Mouse (Mus musculus) spleen, postnatal 36 days (tissue): ENCODE measurements around the gene Nr5a1.
A peak's percentile ranks its signal among the peaks of the same experiment; 100 is the strongest.

Experiments
- DNase-seq, 2 experiments: peaks; one replicate each; pipeline ENCODE4 v3.0.0; 2022; ENCODE audit warnings: low spot score in 2 of 2, mixed read lengths in 1 of 2

Gene Nr5a1

GRCm38 (mm10) chr2:38714324-38714723 lies at the start of gene Nr5a1:
Gene Nr5a1 (minus strand): TSS chr2:38714542.
- DNase-seq: no peak

- DNase-seq: no peak
Measured at GRCm38 (mm10) chr2:38739847-38740246, 25.5 kb upstream of the Nr5a1 start.

DNA sequence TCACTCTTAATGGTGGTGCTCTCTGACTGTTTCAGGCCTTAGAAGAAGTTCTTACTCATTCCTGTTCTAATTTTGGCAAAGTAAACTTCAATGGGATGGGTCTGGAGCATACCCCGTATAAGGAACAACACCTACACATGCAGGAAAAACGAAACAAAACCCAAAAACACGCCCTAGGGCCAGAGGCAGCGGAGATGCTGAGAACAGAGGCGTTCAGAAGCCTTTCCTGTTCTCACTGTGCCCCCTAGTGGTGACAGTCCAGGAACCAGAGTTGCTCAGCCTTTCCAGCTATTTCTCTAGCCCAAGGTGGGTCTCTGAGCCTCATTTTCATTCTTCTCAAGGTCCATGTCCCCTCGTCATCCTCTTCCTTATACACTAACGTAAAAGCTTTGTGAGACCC lies 25.1 kb upstream of the Nr5a1 start:
- peak; percentile 18 to 33 for DNase-seq

- no peak for DNase-seq
Measured at GRCm38 (mm10) chr2:38738601-38739301, 24.4 kb upstream of the Nr5a1 start.

GRCm38 (mm10) chr2:38735740-38736139 lies 21.4 kb upstream of the Nr5a1 start:
- DNase-seq: no peak

- no peak for DNase-seq
Measured at GRCm38 (mm10) chr2:38734721-38735120, 20.4 kb upstream of the Nr5a1 start.

- no peak for DNase-seq
Measured at GRCm38 (mm10) chr2:38730331-38730827, 16.0 kb upstream of the Nr5a1 start.

- no peak for DNase-seq
Measured at GRCm38 (mm10) chr2:38725427-38725826, 11.1 kb upstream of the Nr5a1 start.

- no peak for DNase-seq
Measured at GRCm38 (mm10) chr2:38723378-38723777, 9.0 kb upstream of the Nr5a1 start.

GRCm38 (mm10) chr2:38722076-38722475 lies 7.7 kb upstream of the Nr5a1 start:
- no peak for DNase-seq

GRCm38 (mm10) chr2:38720661-38721060 lies 6.3 kb upstream of the Nr5a1 start:
- no peak for DNase-seq

GRCm38 (mm10) chr2:38719354-38719753 lies 5.0 kb upstream of the Nr5a1 start:
- DNase-seq: no peak

DNA sequence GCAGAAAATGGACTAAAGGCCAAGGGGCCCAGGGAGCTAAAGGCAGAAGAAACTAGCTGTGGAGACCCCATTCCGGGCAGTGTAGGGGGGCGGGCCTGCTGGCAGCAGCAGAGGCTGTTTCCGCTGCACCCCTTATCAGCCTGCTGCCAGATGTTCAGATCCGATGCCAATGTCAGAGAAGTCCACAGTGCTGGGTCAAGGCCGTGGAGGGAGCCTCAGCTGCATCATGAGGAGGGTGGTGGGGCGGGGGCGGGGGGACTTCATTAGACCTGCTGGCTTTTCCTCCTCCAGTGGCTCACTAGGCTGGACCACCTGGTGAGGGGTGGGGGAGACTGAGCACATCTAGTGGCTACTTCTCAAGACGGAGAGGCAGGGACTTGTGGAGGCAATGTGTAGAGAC lies 4.3 kb upstream of the Nr5a1 start:
- no peak for DNase-seq

DNA sequence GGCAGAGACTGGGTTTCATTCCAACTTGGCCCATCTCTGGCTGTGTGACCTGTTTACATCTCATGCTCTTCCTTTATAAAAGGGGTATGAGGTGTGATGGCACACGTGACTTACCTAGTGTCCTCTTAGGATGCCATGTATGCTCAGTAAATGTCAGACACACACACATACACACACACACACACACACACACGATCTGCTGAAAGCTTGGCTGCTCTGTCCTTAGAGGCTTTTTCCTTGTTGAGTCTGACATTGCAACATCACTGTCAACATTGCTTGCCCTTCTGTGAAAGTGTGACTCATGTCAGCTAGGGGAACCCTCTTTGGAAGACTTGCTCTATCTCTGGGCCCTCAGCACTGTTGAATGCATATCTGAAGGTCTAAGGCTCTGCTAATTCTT lies 3.1 kb upstream of the Nr5a1 start:
- no peak for DNase-seq

GRCm38 (mm10) chr2:38713596-38713995 lies 746 bp downstream of the Nr5a1 start:
- no peak for DNase-seq

- no peak for DNase-seq
Measured at GRCm38 (mm10) chr2:38712769-38713125, 1.6 kb downstream of the Nr5a1 start.

- no peak for DNase-seq
Measured at GRCm38 (mm10) chr2:38712076-38712768, 2.1 kb downstream of the Nr5a1 start.

DNA sequence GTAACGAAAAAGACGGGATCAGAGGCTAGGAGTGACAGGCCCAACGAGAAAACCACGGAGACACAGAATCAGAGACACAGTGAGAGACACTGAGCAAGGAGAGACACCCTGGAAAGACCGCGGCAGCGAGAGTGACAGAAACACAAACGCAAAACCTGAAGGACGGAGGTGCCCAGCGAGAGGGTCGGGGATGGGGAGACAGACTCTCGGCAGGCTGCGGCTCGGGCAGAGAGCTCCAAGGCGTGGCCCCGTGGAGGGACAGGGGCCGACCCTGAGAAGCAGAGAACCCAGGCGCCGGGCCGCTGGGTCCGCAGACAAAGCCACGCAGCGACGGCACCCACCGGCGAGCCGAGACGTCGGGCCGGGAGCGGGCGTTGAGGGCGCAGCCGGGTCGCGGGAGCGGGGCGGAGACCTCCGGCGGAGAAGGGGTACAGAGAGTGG lies 2.9 kb downstream of the Nr5a1 start:
- no peak for DNase-seq

GRCm38 (mm10) chr2:38710304-38711241 lies 3.8 kb downstream of the Nr5a1 start:
- no peak for DNase-seq

DNA sequence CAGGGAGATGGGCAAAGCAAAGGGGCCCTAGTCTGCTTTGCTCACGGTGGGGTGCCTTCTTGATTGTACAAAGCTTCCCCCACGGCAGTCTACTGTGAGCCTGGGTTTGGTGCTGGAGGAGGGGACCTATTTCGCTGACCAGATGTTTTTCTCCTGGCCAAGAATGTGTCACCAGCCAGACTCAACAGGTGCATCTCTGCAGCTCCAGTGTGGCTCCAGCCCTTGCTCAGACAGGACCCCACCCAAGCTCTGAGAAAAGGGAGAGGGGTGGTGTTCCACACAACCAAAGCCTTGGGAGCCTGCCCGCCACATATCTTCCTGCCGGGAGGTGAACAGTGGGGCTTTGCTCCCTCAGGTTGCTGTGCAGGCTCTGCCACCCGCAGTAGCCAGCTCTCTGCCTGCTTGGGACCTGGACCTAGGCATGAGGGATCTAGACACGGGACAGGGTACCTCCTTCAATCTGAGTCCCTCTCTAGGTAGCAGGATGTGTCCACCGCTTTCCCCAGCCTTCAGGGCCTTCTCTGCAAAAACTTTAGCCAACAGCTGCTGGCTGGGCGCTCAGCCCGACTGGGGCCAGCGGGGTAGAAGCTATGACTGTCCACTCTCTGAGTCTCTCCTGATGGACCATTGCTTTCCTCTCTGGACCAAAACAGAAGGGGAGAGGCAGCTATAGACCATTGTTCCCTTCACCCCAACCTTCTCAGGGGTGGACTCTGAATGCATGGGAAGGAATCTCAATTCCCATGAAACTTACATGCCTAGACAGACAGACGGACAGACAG lies 5.2 kb downstream of the Nr5a1 start:
- no peak for DNase-seq

- DNase-seq: no peak
Measured at GRCm38 (mm10) chr2:38706661-38707060, 7.7 kb downstream of the Nr5a1 start.
